Mouse (Mus musculus) right cerebral cortex, postnatal 36 days (tissue): ENCODE results near the gene Pold4.
A peak's percentile ranks its signal among the peaks of the same experiment; 100 is the strongest.

Experiments
- DNase-seq, 2 experiments: peaks; one replicate each; pipeline ENCODE4 v3.0.0; 2022; ENCODE audit warnings: low spot score in 2 of 2, mixed read lengths in 1 of 2

The Pold4 gene

DNA sequence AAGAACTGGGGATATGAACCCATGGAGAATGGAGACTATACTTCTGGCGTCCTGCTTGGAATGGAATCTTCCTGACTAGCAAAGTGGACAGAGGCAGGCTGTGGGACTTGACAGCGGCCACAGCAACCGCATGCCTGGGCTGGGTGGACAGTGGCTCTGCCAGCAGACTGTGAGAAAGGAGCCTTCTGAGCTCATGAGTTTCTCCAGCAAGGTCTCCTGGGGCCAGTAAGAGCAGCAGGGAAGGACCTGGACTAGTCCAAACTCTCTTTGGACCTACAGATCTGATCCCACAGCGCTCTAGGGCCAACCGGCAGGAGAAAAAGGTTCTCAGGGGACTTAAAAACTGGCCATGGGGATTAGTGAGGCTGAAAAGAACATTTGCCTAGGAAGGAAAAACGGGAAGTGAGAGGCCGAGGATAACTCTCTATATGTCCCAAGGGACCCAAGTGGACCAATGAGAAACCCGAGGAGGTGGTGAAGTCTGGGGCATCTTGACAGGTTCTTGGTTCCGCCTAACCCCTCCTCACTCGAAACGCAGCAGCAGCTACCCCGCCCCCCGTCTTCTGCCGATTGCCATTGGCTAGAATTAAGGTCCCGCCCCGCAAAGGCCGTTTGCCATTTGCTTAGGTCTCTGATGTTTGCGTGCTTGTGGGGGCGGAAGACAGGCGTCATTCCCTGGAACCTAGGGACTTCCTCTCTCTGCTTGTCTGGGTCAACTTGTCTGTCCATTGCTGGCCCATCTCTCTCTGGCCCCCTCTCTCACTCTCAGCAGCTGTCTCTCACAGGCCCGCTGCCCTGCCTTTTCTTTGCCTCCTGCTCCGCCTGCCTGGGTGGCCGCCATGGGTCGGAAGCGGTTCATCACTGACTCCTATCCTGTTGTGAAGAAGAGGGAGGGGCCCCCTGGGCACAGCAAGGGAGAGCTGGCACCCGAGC, at the start of gene Pold4:
Pold4 (plus strand) TSS at position 647 of the 933 bp plus-strand sequence.
- peak; percentile 97 to 98 for DNase-seq

DNA sequence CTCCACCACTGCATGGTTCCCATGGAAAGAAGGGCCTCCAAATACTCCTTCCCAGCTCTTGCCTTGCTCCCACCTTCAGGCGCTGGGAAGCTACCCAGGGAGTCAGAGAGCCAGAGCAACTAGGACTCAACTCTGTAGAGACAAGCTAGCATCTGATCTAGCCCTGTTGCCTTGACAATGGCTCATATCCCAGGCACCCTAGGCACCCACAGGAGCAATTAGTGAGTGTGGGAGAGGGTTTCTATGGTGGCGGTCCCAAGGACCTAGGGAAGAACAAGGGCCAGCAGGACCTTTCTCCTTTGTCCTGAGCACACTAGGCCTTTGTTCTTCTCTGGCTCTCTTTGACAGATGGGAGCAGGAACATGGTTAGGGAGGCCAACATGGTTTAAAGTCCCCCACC, 48.0 kb upstream of the Pold4 start:
- no peak for DNase-seq

DNA sequence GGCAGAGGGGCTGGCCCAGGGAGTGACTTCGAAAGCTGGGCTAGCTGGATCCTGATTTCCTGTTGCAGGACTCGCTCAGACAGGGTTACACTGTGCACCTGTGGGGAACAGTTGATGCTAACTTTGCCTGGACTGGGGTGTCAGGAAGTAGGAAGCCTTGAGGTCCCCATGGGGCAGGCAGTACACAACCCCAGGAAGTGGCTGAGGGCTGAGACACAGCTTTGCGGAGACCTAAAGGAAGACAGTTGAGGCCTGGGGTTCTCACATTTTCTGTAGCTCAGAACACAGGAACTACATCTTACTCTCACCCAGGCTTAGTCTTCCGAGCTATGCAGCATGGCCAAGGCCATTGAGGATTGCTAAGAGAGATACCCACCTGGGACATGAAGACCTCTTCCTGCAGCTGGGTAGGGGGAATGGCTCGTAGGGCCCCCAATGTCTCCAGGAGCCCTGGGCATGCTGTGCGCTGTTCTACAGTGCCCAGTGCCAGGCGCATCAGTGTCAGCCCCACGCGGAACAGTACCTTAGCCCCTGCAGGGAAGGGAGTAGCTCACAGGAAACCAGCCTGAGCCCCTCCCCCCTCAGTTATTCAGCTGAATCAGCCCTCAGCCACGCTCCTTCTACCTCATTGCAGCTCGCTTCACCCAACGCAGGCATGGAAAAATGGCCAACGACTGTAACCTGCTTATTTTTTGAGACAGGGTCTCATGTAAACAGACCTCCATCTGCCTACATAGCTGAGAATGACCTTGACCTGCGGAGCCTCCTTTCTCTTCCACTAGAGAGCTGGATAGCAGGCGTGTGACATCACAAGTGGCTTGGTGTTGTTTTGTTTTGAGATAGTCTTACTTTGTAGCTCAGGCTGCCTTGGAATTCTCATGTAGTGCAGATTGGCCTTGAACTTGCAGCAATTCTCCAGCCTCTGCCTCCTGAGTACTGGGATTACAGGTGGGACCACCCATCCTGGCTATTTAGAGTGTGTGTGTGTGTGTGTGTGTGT, 46.4 kb upstream of the Pold4 start:
- DNase-seq, result no peak

DNA sequence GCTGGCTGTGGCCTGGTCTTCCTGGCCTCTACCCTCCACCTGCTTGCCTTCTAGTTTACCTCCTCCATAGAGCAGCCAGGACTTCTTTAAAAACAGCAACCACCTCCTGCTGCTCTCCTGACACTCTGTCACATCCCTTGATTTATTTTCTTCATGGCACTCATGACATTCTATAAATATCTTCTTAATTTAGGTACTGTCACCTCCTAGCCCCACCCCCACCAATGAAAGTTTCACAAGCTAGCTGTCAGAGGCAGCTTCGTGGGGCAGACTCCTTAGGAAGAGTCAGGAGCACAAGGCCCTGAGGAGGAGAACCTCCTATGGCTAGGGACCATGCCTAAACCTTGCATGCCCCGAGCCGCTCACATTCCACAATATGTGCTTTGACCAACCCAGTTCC, 44.4 kb upstream of the Pold4 start:
- DNase-seq, result no peak

DNA sequence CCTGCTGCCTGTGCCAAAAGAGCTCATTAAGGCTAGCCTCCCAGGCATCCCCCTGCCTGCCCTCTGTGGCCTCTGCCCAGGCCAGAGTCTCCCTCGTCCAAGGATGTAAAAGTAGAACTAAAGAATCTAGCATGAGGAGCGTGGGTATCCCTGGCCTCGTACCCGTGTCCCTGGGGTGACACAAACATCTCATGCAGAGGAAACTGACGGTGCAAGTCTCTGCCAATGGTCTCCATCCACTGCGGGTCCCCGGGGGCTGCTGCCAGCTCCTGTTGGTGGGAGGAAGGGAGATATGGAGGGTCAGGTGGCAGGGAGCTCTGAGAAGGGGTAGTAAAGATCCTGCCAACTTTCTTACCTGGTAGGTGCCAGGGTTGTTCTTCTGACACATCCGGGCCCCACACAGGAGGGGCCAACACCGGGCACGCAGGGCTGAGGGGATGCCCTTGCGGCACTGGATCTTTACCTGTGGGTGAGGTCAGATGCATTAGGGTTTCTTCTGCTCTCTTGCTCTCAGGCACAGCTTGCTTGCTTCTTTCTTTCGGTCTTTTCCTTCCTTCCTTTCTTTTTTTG, 42.6 kb upstream of the Pold4 start:
- DNase-seq, result no peak

DNA sequence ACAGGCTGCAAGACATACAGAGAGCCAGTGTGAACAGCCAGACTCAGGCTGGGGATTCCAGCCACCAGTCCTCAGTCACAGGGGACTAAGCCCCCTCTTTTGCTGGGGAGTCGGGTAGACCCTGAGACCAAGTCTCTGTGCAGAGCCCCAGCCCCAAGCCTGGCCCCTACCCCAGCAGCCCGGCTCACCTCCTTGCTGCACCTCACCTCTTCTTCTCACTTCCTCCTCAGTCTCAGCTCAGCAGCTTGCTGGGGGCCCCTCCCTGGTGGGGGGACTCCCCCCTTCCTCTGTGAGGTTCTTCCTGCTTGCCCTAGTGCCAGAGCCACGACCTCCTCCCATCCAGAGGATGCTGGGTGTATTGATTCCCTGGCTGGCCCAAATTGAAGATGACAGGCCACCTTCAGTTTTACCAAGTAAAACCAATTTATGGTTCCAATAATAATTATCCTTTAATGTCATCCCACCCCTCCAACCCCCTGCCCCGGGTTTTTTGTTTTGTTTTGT, 40.8 kb upstream of the Pold4 start, which contains the start of gene Tbc1d10c:
Tbc1d10c (minus strand) TSS at position 454 of the 504 bp plus-strand sequence.
- DNase-seq, result no peak

DNA sequence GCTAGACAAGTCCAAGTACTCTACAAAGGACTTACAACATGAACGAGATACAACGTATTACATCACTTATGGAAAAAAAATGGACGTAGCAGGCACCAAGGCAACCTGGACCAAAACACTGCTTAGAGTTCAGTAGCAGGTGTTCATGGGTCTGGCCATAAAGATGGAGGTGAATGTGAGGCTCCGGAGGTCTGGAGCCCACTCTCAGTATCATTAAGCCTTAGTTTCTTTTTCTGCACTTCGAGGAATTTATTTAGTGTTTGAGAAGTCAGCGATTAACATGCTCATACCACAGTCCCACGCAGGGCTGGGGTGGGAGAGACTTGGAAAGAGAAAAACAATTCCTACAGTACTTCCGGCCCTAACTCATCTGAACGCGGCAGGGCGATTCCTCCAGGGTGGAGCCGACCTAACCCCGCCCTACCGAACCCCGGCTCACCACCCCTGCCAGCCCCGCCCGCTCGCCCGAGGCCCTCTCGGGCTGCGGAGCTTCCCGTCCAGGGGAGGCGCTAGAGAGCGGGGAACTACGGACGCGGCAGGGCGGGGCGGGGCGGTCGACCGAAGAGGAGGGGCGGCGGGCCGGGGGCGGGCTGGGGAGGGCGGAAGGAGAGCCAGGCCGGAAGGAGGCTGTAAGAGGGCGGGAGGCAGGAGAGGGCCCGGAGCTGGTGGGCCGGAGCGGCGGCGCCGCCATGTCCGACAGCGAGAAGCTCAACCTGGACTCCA, 40.0 kb upstream of the Pold4 start, which contains the start of gene Ppp1ca:
Ppp1ca (plus strand) TSS at position 538 of the 723 bp plus-strand sequence.
- DNase-seq, result peak; percentile 84 to 86

DNA sequence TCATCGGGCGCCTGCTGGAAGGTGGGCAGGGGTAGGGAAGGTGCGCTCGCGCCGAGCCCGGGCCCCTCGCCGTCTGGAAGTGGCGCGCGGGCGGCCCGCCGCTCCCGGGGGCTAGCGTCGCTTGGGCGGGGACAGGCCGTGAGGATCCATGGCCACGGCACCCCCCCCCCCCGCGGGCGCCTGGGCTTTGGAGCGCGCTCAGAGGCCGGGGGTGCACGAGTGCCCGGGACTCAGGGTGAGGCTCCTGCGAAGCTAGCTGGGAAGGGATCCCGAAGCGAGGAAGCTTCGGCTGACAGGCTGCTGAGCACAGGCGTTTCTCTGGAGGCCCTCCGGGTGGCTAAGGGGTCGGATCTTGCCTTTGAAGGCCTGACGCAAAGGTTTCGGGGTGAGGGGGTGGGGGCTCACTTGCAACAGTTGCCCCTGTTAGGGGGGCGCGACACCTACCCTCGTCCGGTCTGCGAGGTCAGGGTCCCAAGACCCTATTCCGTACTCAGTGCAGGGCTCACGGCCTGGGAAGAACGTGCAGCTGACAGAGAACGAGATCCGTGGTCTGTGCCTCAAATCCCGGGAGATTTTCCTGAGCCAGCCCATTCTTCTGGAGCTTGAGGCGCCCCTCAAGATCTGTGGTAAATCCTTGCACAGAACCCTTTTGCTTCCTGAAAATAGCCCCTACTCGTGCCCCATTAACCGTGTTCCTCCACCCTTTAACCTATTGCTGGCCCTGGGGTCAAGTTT, 39.3 kb upstream of the Pold4 start:
- DNase-seq, result no peak

DNA sequence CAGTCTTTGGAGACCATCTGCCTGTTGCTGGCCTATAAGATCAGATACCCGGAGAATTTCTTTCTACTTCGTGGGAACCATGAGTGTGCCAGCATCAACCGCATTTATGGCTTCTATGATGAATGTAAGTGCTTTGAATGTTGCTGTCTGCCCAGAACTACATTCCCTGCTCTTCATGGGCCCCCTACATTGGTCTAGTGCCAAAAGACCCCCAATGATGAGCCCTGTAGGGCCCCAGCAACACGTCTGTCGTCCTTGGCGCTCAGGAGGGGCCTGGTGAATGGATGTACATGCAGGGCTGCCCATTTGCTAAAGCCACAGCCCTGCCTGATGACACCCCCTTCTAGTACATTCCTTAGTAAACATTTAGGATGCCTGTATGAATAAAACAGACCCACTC, 38.6 kb upstream of the Pold4 start:
- DNase-seq, result no peak

DNA sequence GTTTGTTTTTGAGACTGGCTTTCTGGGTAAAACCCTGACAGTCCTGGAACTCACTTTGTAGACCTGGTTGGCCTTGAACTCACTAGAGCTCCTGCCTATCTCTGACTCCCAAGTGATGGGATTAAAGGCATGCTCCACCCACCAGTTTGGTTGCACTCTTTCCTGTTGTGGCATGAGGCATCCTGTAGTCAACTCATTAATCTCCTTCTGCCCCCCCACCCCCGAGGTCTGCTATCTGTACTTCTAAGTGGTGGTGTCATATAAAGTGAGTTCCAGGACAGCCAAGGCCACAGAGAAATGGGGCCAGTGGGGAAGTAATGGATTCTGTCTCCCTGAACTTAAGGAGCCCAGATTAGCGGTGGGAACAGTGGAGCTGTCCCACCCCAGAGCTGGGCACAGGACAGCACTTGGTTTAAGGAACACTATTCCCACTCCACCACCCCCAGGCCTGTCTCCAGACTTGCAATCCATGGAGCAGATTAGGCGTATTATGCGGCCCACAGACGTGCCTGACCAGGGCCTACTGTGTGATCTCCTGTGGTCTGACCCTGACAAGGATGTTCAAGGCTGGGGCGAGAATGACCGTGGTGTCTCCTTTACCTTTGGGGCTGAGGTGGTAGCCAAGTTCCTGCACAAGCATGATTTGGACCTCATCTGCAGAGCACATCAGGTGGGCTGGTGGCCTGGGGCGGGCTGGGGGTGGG, 37.5 kb upstream of the Pold4 start:
- no peak for DNase-seq

DNA sequence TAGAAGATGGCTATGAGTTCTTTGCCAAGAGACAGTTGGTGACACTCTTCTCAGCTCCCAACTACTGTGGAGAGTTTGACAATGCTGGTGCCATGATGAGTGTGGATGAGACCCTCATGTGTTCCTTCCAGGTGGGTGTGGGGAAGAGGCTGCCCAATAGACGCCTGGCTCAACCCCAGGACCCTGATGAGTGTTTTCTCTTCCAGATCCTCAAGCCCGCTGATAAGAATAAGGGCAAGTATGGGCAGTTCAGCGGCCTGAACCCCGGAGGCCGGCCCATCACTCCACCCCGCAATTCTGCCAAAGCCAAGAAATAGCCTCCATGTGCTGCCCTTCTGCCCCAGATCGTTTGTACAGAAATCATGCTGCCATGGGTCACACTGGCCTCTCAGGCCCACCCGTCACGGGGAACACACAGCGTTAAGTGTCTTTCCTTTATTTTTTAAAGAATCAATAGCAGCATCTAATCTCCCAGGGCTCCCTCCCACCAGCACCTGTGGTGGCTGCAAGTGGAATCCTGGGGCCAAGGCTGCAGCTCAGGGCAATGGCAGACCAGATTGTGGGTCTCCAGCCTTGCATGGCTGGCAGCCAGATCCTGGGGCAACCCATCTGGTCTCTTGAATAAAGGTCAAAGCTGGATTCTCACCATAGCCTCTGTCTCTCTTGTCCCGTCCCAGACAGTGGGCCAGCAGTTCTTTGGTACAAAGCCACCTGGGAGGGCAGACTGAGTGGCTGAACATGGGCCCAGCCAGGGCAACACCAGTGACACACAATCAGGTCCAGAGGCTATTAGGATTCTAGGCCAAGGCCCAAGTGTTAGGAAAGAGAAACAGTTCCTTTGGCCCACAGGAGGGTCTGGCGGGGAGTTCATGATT, 36.7 kb upstream of the Pold4 start:
- DNase-seq, result no peak

DNA sequence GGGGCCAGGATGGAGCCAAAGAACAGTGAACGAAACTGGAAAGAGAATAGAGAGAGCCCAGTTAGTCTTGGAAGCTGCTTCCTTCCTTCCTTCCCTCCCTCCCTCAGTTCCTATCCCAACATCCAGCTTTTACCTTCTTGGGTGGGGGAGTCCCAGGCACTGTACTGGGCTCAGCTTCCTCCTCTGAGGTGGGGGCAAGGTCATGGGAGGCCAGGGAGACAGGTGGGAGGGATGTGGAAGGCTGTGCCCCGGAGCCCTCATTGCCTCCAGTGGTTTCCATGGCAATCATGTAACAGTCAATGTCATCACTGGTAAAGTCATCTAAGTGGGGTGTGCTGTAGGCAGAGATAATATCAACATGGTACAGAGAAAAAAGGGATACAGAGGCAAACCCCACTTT, 35.7 kb upstream of the Pold4 start:
- no peak for DNase-seq

DNA sequence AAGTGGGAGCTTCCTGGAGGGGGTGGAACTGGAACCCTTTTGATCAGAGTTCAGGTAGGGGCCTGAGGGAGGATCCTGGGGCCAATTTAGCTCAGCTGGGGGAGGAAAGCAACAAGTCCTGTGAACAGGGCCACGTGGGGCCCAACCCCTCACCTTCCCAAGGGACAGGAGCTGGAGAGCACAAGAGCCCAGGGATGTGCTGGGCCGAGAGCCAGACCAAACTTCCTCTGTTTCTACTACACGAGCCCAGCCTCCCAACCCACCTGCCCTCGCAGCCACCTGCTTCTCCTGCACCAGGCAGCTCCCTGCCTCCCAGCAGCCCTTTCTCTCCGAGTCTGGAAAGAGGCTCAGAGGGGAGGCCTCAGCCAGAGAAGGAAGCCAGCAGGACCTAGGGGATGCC, 35.2 kb upstream of the Pold4 start:
- DNase-seq, result no peak

DNA sequence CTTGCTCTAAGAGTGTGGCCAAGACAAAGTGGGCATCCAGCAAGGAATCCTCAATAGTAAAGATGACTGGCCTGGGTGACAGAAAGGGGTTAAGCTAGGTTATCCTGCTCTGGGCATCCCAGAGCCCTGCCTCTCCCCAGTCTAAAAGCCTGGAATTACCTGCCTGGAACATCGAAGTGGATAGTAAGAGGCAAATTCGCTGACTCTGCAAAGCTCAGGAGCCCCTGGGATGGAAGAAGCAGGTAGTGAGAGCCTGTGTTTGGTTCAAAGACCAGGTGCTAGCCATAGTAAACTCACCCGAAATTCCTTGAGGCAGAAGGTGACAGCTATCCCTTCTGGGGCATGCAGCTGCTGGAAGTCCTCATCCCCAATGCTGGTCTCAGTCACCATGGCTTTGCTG, 34.5 kb upstream of the Pold4 start:
- DNase-seq, result no peak

DNA sequence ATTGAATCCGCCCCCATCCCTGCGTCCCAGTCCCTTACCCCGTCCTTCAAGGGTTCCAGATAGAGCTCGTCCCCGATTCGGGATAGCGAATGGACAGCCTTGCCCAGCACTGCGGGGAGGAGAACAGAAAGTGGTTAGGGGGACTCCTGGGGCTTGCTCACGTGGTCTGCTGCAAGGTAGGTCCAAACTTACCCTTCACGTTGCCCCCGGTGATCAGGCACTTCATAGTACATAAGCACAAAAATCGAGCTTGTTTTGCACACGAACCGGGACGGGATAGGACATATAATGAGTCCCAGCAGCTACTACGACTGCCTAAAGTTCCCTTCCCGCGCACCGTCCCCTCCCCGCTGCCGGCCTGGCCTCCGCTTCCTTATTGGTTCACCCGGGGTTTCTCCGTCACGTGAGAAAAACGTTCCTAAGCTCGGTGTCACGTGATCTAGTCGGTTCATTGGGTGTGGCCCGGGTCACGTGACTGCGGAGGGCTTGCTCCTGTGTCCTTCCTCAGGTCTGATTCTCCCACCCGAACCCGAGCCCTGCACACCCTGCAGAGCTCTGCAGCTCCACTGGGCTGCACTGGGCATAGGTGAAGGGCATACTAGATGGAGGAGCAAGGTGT, 30.3 kb upstream of the Pold4 start, which contains the start of gene Rad9a:
Rad9a (minus strand) TSS at position 372 of the 619 bp plus-strand sequence.
- DNase-seq, result peak; percentile 95 to 96

DNA sequence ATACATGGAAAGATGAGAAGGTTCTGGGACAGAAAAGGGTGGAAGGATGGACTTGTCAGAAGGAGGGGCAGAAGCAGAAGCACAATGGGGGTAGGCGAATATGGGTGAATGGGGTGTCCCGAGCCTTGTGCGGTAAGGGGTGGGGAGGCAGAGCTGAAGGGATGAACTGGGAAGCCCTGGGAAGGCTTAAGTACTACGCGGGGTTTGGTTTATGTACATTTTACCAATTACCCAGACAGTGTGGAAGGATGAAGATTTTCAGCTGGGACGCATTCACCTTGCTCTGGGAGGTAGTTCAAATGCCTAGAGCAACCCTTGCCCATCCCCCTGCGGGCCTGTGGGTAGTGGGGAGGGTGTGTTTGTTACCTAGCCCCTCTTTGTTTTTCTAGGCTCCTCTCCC, 29.6 kb upstream of the Pold4 start:
- DNase-seq, result no peak

DNA sequence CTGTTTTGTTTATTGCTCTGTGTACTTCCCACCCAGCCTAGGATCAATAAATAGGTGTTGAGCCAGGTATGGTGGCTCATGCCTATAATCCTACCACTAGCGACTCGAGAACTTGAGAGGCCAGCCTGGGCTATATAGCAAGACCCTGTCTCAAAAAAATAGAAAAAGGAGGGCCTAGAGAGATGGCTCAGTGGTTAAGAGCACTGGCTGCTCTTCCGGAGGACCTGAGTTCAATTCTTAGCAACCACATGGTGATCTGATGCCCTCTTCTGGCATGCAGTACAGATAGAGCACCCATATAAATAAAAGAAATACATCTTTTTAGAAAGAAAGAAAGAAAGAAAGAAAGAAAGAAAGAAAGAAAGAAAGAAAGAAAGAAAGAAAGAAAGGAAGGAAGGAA, 28.6 kb upstream of the Pold4 start:
- DNase-seq, result no peak
